Mouse (Mus musculus) left cerebral cortex, postnatal 25 days (tissue): ENCODE measurements at regions not wholly inside any gene's neighbourhood (a gene's known extent, or its start where the extent isn't known, plus 50 kb on each side); places are given as distances from the start of the nearest gene placed in this dataset.

Experiments
- DNase-seq, 2 experiments: peaks; one replicate each; pipeline ENCODE4 v3.0.0; 2022; ENCODE audit warnings: low spot score in 2 of 2, mixed read lengths in 1 of 2
- intact Hi-C: fragments of 180-260 bp; cut with DNase I; formaldehyde crosslinking; loops from one replicate; pipeline ENCODE4 v1.15.1; 2025

DNA sequence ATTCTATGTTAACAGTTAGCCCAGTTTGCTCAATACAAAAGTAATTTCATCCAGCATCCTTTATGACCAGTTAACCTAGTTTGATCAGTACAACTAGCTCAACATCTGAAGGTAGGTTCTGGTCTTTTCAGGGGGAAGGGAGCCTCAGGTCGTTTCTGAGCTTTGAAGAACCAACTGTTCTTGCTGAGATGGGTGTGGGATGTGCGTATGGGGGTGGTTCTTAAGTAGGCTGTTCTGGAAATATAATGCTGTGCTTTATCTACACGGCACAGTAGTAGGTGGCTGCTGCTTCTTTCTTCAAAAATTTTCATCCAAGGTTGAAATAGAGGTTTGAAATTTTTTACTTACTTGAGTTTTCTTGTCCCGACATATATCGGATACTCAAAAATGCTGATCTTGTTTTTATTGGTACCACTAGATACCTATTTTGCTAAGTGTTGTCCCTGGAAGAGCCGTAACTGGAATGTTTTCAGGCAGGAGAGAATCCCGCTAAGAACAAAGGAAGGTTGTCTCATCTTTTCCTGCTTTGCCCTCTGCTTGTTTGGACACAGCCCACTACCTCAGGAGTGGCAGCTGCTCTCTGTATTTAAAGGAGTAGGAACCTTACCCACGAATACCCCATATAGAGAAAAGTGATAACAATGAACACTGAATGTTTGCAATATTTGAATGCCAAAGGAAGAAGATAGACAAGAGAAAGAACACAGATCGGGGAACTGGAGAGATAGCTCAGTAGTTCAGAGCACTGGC lies 275.5 kb downstream of the Cdh10 start:
- peak; percentile 38 to 92 for DNase-seq
- intact Hi-C loops: loop anchor here (2.0 to 10.0 kb wide), 5 partner anchors 33 to 272 kb away; no protein-coding TSS in a partner anchor

GRCm38 (mm10) chr15:19114951-19115350 lies 296.2 kb downstream of the Cdh10 start:
- DNase-seq: no peak
- intact Hi-C loops: no loop called here

DNA sequence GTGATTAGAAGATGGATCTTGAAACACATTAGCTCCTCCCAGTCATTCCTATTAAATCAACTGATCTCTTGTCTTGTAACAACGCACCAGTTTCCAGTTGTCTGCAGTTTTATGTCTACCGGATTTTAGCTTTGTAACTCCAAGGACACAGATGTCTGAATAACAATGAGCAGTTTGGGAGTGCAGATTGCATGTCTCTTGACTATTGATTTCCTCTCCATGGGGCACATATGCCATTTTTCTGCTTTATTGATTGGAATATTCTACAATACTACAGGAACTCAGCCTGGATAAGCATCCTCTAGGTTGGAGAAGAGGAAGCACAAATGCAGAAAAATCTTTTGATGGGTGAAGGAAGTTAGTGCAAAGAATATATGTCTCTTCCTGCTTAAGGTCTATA lies 300.2 kb downstream of the Cdh10 start:
- DNase-seq: no peak
- intact Hi-C loops: no loop called here

GRCm38 (mm10) chr15:19127454-19127853 lies 308.7 kb downstream of the Cdh10 start:
- intact Hi-C loops: loop anchor here (2.0 to 10.0 kb wide), 2 partner anchors 33 to 147 kb away; no protein-coding TSS in a partner anchor
- peak in 1 of 2 experiments; percentile 42 for DNase-seq

- DNase-seq: peak in 1 of 2 experiments; percentile 43
- intact Hi-C loops: loop anchor here (10.0 kb wide), 1 partner anchor 145 kb away; no protein-coding TSS in a partner anchor
Observed at GRCm38 (mm10) chr15:19129316-19129715, 310.6 kb downstream of the Cdh10 start.

GRCm38 (mm10) chr15:19153682-19154081 lies 334.9 kb downstream of the Cdh10 start:
- no peak for DNase-seq
- intact Hi-C loops: no loop called here

DNA sequence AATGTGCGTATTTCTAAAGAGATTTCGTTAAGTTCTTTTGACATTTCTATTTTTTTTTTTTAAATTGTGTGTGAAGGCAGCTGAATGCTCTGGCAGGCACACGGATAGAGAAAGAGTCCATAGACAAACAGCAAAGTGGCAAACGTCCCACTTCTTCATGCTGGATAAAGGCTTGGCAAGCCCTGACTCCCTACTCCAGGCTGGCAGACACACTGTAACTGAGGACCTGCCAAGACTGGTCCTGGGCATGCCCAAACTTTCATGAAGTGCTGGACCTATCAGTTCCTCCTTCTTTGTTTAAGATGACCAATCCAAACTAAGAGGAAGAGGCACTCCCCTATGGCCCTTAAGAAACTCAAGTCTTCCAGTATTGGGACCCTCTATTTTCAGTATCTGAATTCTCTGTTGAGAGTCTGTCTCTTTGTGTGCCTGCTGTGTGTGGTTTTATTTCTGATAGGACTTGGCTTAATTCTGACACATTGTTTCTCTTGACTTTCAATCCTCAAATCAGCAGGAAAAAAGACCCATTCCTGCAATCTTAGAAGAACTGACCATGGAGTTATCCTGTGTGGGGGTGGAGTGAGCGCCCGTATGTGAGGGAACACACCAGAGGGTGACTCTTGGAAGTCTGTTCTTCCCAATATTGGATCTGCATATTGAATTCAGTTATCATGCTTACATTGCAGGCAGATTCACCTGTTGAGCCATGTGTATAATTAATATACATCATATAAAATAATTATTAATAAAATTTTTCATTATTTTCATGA lies 343.6 kb downstream of the Cdh10 start:
- peak; percentile 14 to 50 for DNase-seq
- intact Hi-C loops: no loop called here

GRCm38 (mm10) chr15:19175470-19175869 lies 356.7 kb downstream of the Cdh10 start:
- no peak for DNase-seq
- intact Hi-C loops: no loop called here
